Mouse (Mus musculus): ENCODE data around the gene Spdye4c. TPM values are rescaled to one million over a fixed set of nuclear protein-coding genes. Genes with fewer than 3 reads are reported as not detected.

The Spdye4c gene
- polyA plus RNA-seq (2014; fragmentation: Illumina TruSeq; extraction: RNeasy Lipid Tissue Mini Kit (QIAGEN cat#74804); ENCODE audit: low read depth, low replicate concordance), result not detected

GRCm38 (mm10) chr2:128590909-128591308 lies at the start of gene Spdye4c:
TSS of gene Spdye4c (plus strand) at chr2:128591209.

Other genes with a start within 250 kb of the Spdye4c start
- gene Anapc1, start 96.2 kb downstream of the Spdye4c start, polyA plus RNA-seq (2014; fragmentation: Illumina TruSeq; extraction: RNeasy Lipid Tissue Mini Kit (QIAGEN cat#74804); ENCODE audit: low read depth, low replicate concordance), result 33.0 TPM
- 6.4 TPM for gene Mertk, start 107.7 kb downstream of the Spdye4c start, polyA plus RNA-seq (2014; fragmentation: Illumina TruSeq; extraction: RNeasy Lipid Tissue Mini Kit (QIAGEN cat#74804); ENCODE audit: low read depth, low replicate concordance)
- 20.2 TPM for gene Tmem87b, start 226.9 kb downstream of the Spdye4c start, polyA plus RNA-seq (2014; fragmentation: Illumina TruSeq; extraction: RNeasy Lipid Tissue Mini Kit (QIAGEN cat#74804); ENCODE audit: low read depth, low replicate concordance)

All from heart, adult 10 weeks (tissue).